Mouse (Mus musculus): ENCODE measurements around the gene Krt80.

The Krt80 gene

GRCm38 (mm10) chr15:101316913-101317813 is 52.8 kb downstream of the Krt80 start:
- DNase-seq (ENCODE audit: low spot score), result no peak

GRCm38 (mm10) chr15:101316279-101316912 is 53.6 kb downstream of the Krt80 start:
- no peak for DNase-seq (ENCODE audit: low spot score)

GRCm38 (mm10) chr15:101315832-101316231 is 54.1 kb downstream of the Krt80 start:
- DNase-seq (ENCODE audit: low spot score), result peak; percentile 93

GRCm38 (mm10) chr15:101315378-101315777 is 54.6 kb downstream of the Krt80 start:
- DNase-seq (ENCODE audit: low spot score), result no peak

GRCm38 (mm10) chr15:101312006-101312405 is 58.0 kb downstream of the Krt80 start:
- DNase-seq (ENCODE audit: low spot score), result no peak

- DNase-seq (ENCODE audit: low spot score), result no peak
Observed at GRCm38 (mm10) chr15:101311087-101311770, 58.7 kb downstream of the Krt80 start.

- no peak for DNase-seq (ENCODE audit: low spot score)
Observed at GRCm38 (mm10) chr15:101309493-101309892, 60.5 kb downstream of the Krt80 start.

GRCm38 (mm10) chr15:101308440-101309348 is 61.3 kb downstream of the Krt80 start:
- no peak for DNase-seq (ENCODE audit: low spot score)

- DNase-seq (ENCODE audit: low spot score), result no peak
Observed at GRCm38 (mm10) chr15:101306459-101306858, 63.5 kb downstream of the Krt80 start.

- no peak for DNase-seq (ENCODE audit: low spot score)
Observed at GRCm38 (mm10) chr15:101303830-101304229, 66.1 kb downstream of the Krt80 start.

- DNase-seq (ENCODE audit: low spot score), result no peak
Observed at GRCm38 (mm10) chr15:101302201-101302600, 67.8 kb downstream of the Krt80 start.

GRCm38 (mm10) chr15:101300128-101300527 is 69.8 kb downstream of the Krt80 start:
- DNase-seq (ENCODE audit: low spot score), result no peak

- no peak for DNase-seq (ENCODE audit: low spot score)
Observed at GRCm38 (mm10) chr15:101299480-101299960, 70.4 kb downstream of the Krt80 start.

GRCm38 (mm10) chr15:101298550-101298949 is 71.4 kb downstream of the Krt80 start:
- peak; percentile 74 for DNase-seq (ENCODE audit: low spot score)

GRCm38 (mm10) chr15:101297988-101298387 is 72.0 kb downstream of the Krt80 start:
- DNase-seq (ENCODE audit: low spot score), result no peak

All from embryo, embryonic 10.5 days (tissue).